Mouse (Mus musculus) small intestine, adult 2 months (tissue): Measurements from ENCODE around the gene Lrp1. TPM values are rescaled to one million over a fixed set of nuclear protein-coding genes. Genes with fewer than 3 reads are reported as not detected.
"Not testable (repeated sequence)": the region's sequence is repeated elsewhere in the genome, so short reads cannot be mapped to it uniquely, and the experiment has no call there.

Source experiments
- H3K27ac ChIP-seq: fragments of 200-500 bp; 2 replicates; pipeline ENCODE4 v1.5.1; 2012; ENCODE audit warnings: low read depth, low read length, control low read depth, inconsistent platforms; ENCODE audit not compliant: insufficient read depth
- H3K27me3 ChIP-seq: fragments of 200-500 bp; 2 replicates; pipeline ENCODE4 v1.6.1; 2012; ENCODE audit warnings: mild to moderate bottlenecking, moderate library complexity, low read length, inconsistent platforms; ENCODE audit not compliant: control insufficient read depth, insufficient read depth
- H3K36me3 ChIP-seq: fragments of 200-500 bp; 2 replicates; pipeline ENCODE4 v1.6.1; 2012; ENCODE audit warnings: mild to moderate bottlenecking, low read length, control low read depth, inconsistent platforms; ENCODE audit not compliant: control insufficient read depth, insufficient read depth
- H3K4me1 ChIP-seq: fragments of 200-500 bp; 2 replicates; pipeline ENCODE4 v1.6.1; 2012; ENCODE audit warnings: low read length, inconsistent platforms, mixed read lengths; ENCODE audit not compliant: control insufficient read depth, insufficient read depth, insufficient read length
- H3K4me3 ChIP-seq: fragments of 200-500 bp; 2 replicates; pipeline ENCODE4 v1.5.1; 2012; ENCODE audit warnings: low read depth, mild to moderate bottlenecking, control low read depth, inconsistent platforms, low read length, moderate library complexity
- CTCF ChIP-seq: fragments of 200-500 bp; IDR thresholded peaks from 2 replicates; pipeline ENCODE4 v1.5.1; 2012; ENCODE audit warnings: low read depth, mild to moderate bottlenecking, control low read depth, inconsistent platforms, low read length, moderate library complexity, mixed read lengths; ENCODE audit not compliant: insufficient replicate concordance, insufficient read length; ENCODE audit errors: extremely low read depth
- POLR2A ChIP-seq: fragments of 200-500 bp; IDR thresholded peaks from 2 replicates; pipeline ENCODE4 v1.6.1; 2012; ENCODE audit warnings: low read depth, mild to moderate bottlenecking, control low read depth, inconsistent platforms, low read length, moderate library complexity
- WGBS: fragments of 180-500 bp; shearing (Covaris S2); methylation state at CpG from one replicate; pipeline ENCODE4 v1.1.7; 2018; 5-methylcytosine and 5-hydroxymethylcytosine counted together
- polyA plus RNA-seq: library from polyadenylated mRNA; depleted of rRNA; stranded (reverse); fragments of >200 nt; gene quantifications from 2 replicates; pipeline ENCODE4 v1.2.3, GENCODE M21; 2012

Lrp1 gene
- polyA plus RNA-seq, 1 experiment, result 200 TPM

GRCm38 (mm10) chr10:127661291-127661914 is 40.5 kb upstream of the Lrp1 start:
- H3K36me3 ChIP-seq, result peaks cover 38% of the 10 kb centered on the region
- 13% methylated on average over 14 of the region's 14 CpGs for WGBS
- peak overlapping the region; percentile 51 for H3K4me3 ChIP-seq

GRCm38 (mm10) chr10:127659551-127659950 is 38.6 kb upstream of the Lrp1 start:
- 22% methylated on average over 1 of the region's 1 CpGs for WGBS
- Histone ChIP-seq H3K27ac (peak overlapping the region; percentile 60), H3K4me3 (no peak overlapping the region), H3K27me3 (no peaks in the 10 kb centered on the region), H3K36me3 (peaks cover 51% of the 10 kb centered on the region), H3K4me1 (peaks cover 45% of the 10 kb centered on the region)
- TF ChIP-seq POLR2A (no peak; the same call in 1 of the 2 replicates), CTCF (no peak)

More at GRCm38 (mm10) chr10:127661291-127661914, 40.5 kb upstream of the Lrp1 start:
- peaks cover 44% of the 10 kb centered on the region for H3K4me1 ChIP-seq
- peak overlapping the region; percentile 91 for H3K27ac ChIP-seq
- no peaks in the 10 kb centered on the region for H3K27me3 ChIP-seq
- TF ChIP-seq POLR2A, result no peak

GRCm38 (mm10) chr10:127658076-127658475 is 37.1 kb upstream of the Lrp1 start:
- Histone ChIP-seq H3K4me1 (peaks cover 42% of the 10 kb centered on the region), H3K27me3 (no peaks in the 10 kb centered on the region), H3K36me3 (peaks cover 53% of the 10 kb centered on the region), H3K27ac (peak overlapping the region; percentile 65), H3K4me3 (peak overlapping the region; percentile 62)
- WGBS, result 21% methylated on average over 6 of the region's 6 CpGs
- no peak for TF ChIP-seq CTCF
- TF ChIP-seq POLR2A, result no peak

GRCm38 (mm10) chr10:127657617-127658016 is 36.7 kb upstream of the Lrp1 start:
- peaks cover 56% of the 10 kb centered on the region for H3K36me3 ChIP-seq
- 59% methylated on average over 6 of the region's 6 CpGs for WGBS
- peaks cover 37% of the 10 kb centered on the region for H3K4me1 ChIP-seq
- peak overlapping the region; percentile 62; the same call in 1 of the 2 replicates for H3K27ac ChIP-seq
- not testable (repeated sequence) for H3K4me3 ChIP-seq, H3K27me3 ChIP-seq

GRCm38 (mm10) chr10:127654970-127655579 is 34.1 kb upstream of the Lrp1 start:
- Histone ChIP-seq H3K4me3 (no peak overlapping the region), H3K36me3 (peaks cover 75% of the 10 kb centered on the region), H3K27me3 (no peaks in the 10 kb centered on the region), H3K27ac (peak overlapping the region; percentile 21; the same call in 1 of the 2 replicates), H3K4me1 (peaks cover 25% of the 10 kb centered on the region)
- TF ChIP-seq POLR2A, result no peak
- no peak for TF ChIP-seq CTCF
- WGBS, result 74% methylated on average over 16 of the region's 16 CpGs

DNA sequence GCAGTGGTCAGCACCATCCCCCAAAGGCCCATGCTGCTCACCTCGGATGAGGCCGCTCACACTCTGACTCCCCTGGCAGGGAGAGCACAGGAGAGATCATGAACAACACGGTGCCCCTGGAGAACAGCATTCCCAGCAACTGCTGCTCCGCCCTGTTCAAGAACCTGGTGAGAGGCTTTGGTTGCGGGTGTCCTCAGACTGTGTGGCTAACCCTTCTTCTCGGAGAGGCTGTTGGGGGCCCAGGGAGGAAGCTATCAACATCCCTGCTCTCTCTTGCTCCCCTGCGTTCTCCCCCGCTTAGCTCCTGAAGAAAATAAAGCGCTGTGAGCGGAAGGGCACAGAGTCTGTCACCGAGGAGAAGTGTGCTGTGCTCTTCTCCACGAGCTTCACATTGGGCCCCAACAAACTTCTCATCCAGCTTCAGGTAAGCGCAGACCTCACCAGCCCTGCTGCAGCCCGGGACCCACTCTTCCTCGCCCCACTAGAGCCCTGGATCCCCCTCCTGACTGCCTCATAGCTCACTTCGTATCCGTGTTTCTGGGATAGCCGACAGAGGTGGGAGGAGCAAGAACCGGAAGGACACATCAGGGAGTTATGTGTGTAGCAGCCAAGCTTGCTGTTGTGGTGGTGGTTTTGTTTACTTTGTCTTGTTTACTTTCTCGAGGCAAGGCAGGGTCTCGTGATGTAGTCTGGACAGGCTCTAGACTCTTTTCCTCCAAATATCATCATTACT is 32.1 kb upstream of the Lrp1 start:
- Histone ChIP-seq H3K36me3 (peaks cover 75% of the 10 kb centered on the region), H3K27me3 (no peaks in the 10 kb centered on the region), H3K4me3 (peak overlapping the region; percentile 6), H3K4me1 (peaks cover 12% of the 10 kb centered on the region; the same call in 1 of the 2 replicates), H3K27ac (no peak overlapping the region)
- WGBS, result 66% methylated on average over 21 of the region's 21 CpGs
- TF ChIP-seq CTCF (no peak), POLR2A (no peak)

GRCm38 (mm10) chr10:127645791-127646190 is 24.8 kb upstream of the Lrp1 start:
- Histone ChIP-seq H3K4me3 (no peak overlapping the region), H3K36me3 (peaks cover 35% of the 10 kb centered on the region), H3K27me3 (no peaks in the 10 kb centered on the region), H3K4me1 (peaks cover 10% of the 10 kb centered on the region), H3K27ac (no peak overlapping the region)
- no peak for TF ChIP-seq POLR2A
- WGBS, result 57% methylated on average over 2 of the region's 2 CpGs
